In the genomic region with DNA sequence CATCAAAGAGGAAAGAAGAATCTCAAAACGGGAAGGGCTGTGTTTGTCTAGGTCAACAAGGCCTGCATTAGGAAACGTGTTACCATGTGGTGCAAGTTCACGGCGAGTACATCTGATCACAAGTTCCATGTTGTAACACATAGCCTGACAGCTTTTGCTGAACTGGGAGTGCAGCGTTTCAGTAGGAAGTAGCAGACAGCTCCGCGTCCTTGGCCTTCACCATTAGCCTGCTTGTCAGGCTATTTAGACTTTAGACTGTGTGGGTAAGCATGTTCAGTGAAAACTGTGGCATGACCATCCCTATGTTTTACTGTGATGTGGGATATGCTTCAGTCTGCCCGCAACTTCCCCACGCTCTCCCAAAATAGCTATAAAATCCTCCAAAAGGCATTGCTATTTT, we compare ENCODE assay signal across 8 mouse cellular contexts.
A peak's percentile ranks its signal among the peaks of the same experiment; 100 is the strongest.
DNase-seq lines count a peak whose midpoint lies in the region; ATAC-seq and TF ChIP-seq lines count a peak whose summit lies in the region.

No protein-coding gene starts in this region.

- H3K27ac ChIP-seq in heart, embryonic 10.5 days, result peak overlapping the region; percentile 64; the same call in 1 of the 2 replicates
- H3K27ac ChIP-seq in liver, postnatal 0 days (ENCODE audit: low read depth), result peak overlapping the region; percentile 77

- peak; percentile 67; the same call in 1 of the 2 replicates for TF ChIP-seq EP300 in liver, postnatal 0 days (IDR thresholded peaks at IDR 0.05; ENCODE audit: low read depth)

- 71% methylated on average over 9 of the region's 9 CpGs for WGBS in heart, embryonic 10.5 days
- WGBS in liver, postnatal 0 days (ENCODE audit: insufficient replicate concordance), result 52% methylated on average over 9 of the region's 9 CpGs

- H3K4me2 ChIP-seq in liver, postnatal 0 days (ENCODE audit: low read depth, low read length), result peak overlapping the region; percentile 7; the same call in 1 of the 2 replicates

- peak; percentile 96 for ATAC-seq in liver, postnatal 0 days

- no peak for DNase-seq in heart, embryonic 10.5 days (ENCODE audit: low spot score)
- DNase-seq in heart, postnatal 4 days, result no peak
- peak; percentile 4 to 33 for DNase-seq in spleen, postnatal 36 days (ENCODE audit: low spot score in 2 of 2)
- DNase-seq in spleen, adult 12 weeks (ENCODE audit: low spot score), result no peak
- DNase-seq in liver, postnatal 0 days, result peak; percentile 67
- peak; percentile 61 for DNase-seq in yolk sac, embryonic 10.5 days (ENCODE audit: low spot score)
- DNase-seq in embryo, embryonic 9.5 days (ENCODE audit: extremely low spot score), result no peak
- DNase-seq in thymus, postnatal 0 days (ENCODE audit: low spot score), result no peak

- no peaks in the 10 kb centered on the region for H3K27me3 ChIP-seq in heart, embryonic 10.5 days (ENCODE audit: insufficient read depth, poor library complexity, severe bottlenecking)
- H3K27me3 ChIP-seq in liver, postnatal 0 days (ENCODE audit: insufficient read depth, low read length), result no peaks in the 10 kb centered on the region

- no peak for TF ChIP-seq CTCF in liver, postnatal 0 days (IDR thresholded peaks at IDR 0.05; ENCODE audit: low read depth)

- peaks cover 49% of the 10 kb centered on the region for H3K4me1 ChIP-seq in heart, embryonic 10.5 days
- H3K4me1 ChIP-seq in liver, postnatal 0 days (ENCODE audit: insufficient read depth), result peaks cover 15% of the 10 kb centered on the region

- no peaks in the 10 kb centered on the region for H3K36me3 ChIP-seq in heart, embryonic 10.5 days
- no peaks in the 10 kb centered on the region for H3K36me3 ChIP-seq in liver, postnatal 0 days (replicated peaks; ENCODE audit: insufficient read depth, low read length)

- no peak overlapping the region for H3K9ac ChIP-seq in liver, postnatal 0 days (replicated peaks)

- H3K4me3 ChIP-seq in heart, embryonic 10.5 days, result no peak overlapping the region
- no peak overlapping the region for H3K4me3 ChIP-seq in liver, postnatal 0 days (ENCODE audit: low read depth, low read length)

- no peaks in the 10 kb centered on the region for H3K9me3 ChIP-seq in heart, embryonic 10.5 days
- H3K9me3 ChIP-seq in liver, postnatal 0 days (ENCODE audit: low read length), result no peaks in the 10 kb centered on the region

Comparison
In these comparisons a context has a peak if more than half of its experiments do, and no peak if none do; other contexts are left out.
1. DNase-seq: peak in spleen, postnatal 36 days (2 of 2), liver, postnatal 0 days (single experiment) and yolk sac, embryonic 10.5 days (single experiment); none in heart, embryonic 10.5 days (single experiment), heart, postnatal 4 days (single experiment), spleen, adult 12 weeks (single experiment), embryo, embryonic 9.5 days (single experiment) and thymus, postnatal 0 days (single experiment).